Mouse (Mus musculus): ENCODE results near the gene Nfkbiz.

DNA sequence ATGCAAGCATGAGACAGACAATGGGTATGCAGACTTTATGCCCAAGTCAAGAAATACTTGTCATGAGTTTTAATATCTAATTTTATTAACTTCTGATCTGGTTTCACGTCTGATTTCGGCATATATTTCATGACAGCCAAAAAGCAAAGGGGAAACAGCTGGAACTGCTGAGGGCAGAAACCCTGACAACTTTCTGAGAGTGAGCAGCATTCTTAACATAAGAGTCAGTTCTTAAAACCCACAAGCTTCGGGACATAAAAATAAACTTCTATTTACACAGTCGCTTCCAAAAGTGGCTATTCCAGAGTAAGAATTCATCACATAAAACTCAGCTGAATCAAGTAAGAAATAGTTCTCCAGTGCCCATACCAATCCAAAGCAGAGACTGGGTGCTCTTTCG is 4.4 kb upstream of the Nfkbiz start:
- TF ChIP-seq CTCF (conservative IDR thresholded peaks at IDR 0.05; ENCODE audit: low read length) = no peak
- no peak for TF ChIP-seq NANOG (IDR thresholded peaks at IDR 0.05; ENCODE audit: borderline replicate concordance, low read length)
